Mouse (Mus musculus): ENCODE measurements at regions not wholly inside any gene's neighbourhood (a gene's known extent, or its start where the extent isn't known, plus 50 kb on each side); places are given as distances from the start of the nearest gene placed in this dataset.

DNA sequence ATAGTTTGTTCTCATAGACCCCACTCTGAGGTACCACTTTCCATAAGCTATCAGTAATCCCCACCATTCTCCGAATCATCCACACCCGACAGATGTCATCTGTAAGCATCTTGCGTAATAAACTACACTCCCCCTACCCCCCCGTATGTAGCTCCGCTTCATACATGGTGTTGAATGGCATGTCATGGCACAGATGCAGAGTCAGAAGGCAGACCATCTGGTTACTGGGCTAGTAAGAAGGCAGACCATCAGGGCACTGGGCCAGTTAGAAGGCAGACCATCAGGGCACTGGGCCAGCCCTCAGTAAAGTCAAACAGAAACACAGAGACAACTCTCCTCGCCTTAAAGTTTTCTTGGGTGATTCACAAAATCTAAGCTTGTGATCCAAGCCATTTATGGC is 88.9 kb upstream of the Sfswap start:
- no peak for TF ChIP-seq POLR2AphosphoS5 (IDR thresholded peaks at IDR 0.05; ENCODE audit: insufficient replicate concordance, low read depth, low read length)
- TF ChIP-seq CTCF (IDR thresholded peaks at IDR 0.05; ENCODE audit: low read depth, low read length), result no peak
- no peak for TF ChIP-seq GATA1 (IDR thresholded peaks at IDR 0.05; ENCODE audit: borderline replicate concordance, low read length)
- TF ChIP-seq TAL1 (conservative IDR thresholded peaks at IDR 0.05; ENCODE audit: low read depth, low read length), result no peak
